In genomic region chr17:85693101-85693500, GRCm38 (mm10) we compare ENCODE assay signal across 19 mouse cellular contexts. TPM values are rescaled to one million over a fixed set of nuclear protein-coding genes. Genes with fewer than 3 reads are reported as not detected.
DNase-seq lines count a peak whose midpoint lies in the region; ATAC-seq and TF ChIP-seq lines count a peak whose summit lies in the region.
"Had no signal": no experiment of that assay in that cellular context is flagged by ENCODE, and none has a peak within 500 bp of the region (broad histone marks: within the 10 kb centered on the region; RNA-seq: fewer than 3 reads in every experiment).

No protein-coding gene starts in this region.

- no peak for DNase-seq in hindbrain, embryonic 14.5 days (ENCODE audit: low spot score)
- peak; percentile 13 for DNase-seq in midbrain, embryonic 14.5 days
- no peak for DNase-seq in midbrain, postnatal 0 days (ENCODE audit: low spot score)
- DNase-seq in urinary bladder, postnatal 36 days (ENCODE audit: low spot score in 2 of 2) = no peak
- no peak for DNase-seq in cerebellum, postnatal 14 days
- DNase-seq: gastrocnemius, postnatal 36 days; heart, postnatal 36 days; kidney, postnatal 36 days; left cerebral cortex, postnatal 4 days; lung, adult 18-20 months; thymus, postnatal 36 days had no signal

- 0 out of 2 replicates have a peak, but pooled peaks cover 3% of the 10 kb centered on the region for H3K9me3 ChIP-seq in hindbrain, embryonic 12.5 days (replicated peaks)
- H3K9me3 ChIP-seq in hindbrain, embryonic 14.5 days (ENCODE audit: control insufficient read depth, low read length) = 0 out of 2 replicates have a peak, but pooled peaks cover 3% of the 10 kb centered on the region
- H3K9me3 ChIP-seq in midbrain, embryonic 14.5 days (ENCODE audit: control insufficient read depth, low read length) = no peaks in the 10 kb centered on the region
- H3K9me3 ChIP-seq in midbrain, postnatal 0 days (ENCODE audit: low read length) = no peaks in the 10 kb centered on the region
- H3K9me3 ChIP-seq in limb, embryonic 12.5 days = peaks cover 5% of the 10 kb centered on the region; the same call in 1 of the 2 replicates
- H3K9me3 ChIP-seq: neural tube, embryonic 12.5 days had no signal

- peak overlapping the region; percentile 21 for H3K4me3 ChIP-seq in hindbrain, embryonic 12.5 days
- H3K4me3 ChIP-seq in hindbrain, embryonic 14.5 days (replicated peaks; ENCODE audit: low read length) = no peak overlapping the region
- H3K4me3 ChIP-seq in midbrain, embryonic 14.5 days (replicated peaks; ENCODE audit: low read depth, low read length) = no peak overlapping the region
- no peak overlapping the region for H3K4me3 ChIP-seq in midbrain, postnatal 0 days (ENCODE audit: low read depth, low read length)
- H3K4me3 ChIP-seq in limb, embryonic 12.5 days (replicated peaks) = peak overlapping the region; percentile 26; the same call in 1 of the 2 replicates
- H3K4me3 ChIP-seq: erythroblast, embryonic 14.5 days; heart, embryonic 12.5 days; neural tube, embryonic 12.5 days had no signal

- no peak for TF ChIP-seq CTCF in midbrain, postnatal 0 days (IDR thresholded peaks at IDR 0.05)

- H3K4me1 ChIP-seq in hindbrain, embryonic 12.5 days = peaks cover 15% of the 10 kb centered on the region
- 0 out of 2 replicates have a peak, but pooled peaks cover under 1% of the 10 kb centered on the region for H3K4me1 ChIP-seq in hindbrain, embryonic 14.5 days (replicated peaks; ENCODE audit: control insufficient read depth, insufficient read depth, low read length)
- peaks cover 5% of the 10 kb centered on the region; the same call in 1 of the 2 replicates for H3K4me1 ChIP-seq in midbrain, embryonic 14.5 days (ENCODE audit: control insufficient read depth, insufficient read depth, low read length)
- no peaks in the 10 kb centered on the region for H3K4me1 ChIP-seq in midbrain, postnatal 0 days (ENCODE audit: insufficient read depth, low read length)
- peaks cover 44% of the 10 kb centered on the region for H3K4me1 ChIP-seq in limb, embryonic 12.5 days (replicated peaks)

- WGBS in hindbrain, embryonic 12.5 days = 4% methylated on average over 9 of the region's 9 CpGs
- WGBS in hindbrain, embryonic 14.5 days = 7% methylated on average over 9 of the region's 9 CpGs
- 8% methylated on average over 9 of the region's 9 CpGs for WGBS in midbrain, embryonic 14.5 days
- WGBS in midbrain, postnatal 0 days = 6% methylated on average over 9 of the region's 9 CpGs
- 2% methylated on average over 9 of the region's 9 CpGs for WGBS in limb, embryonic 12.5 days

- ATAC-seq in hindbrain, embryonic 12.5 days (ENCODE audit: low FRiP score) = no peak
- no peak for ATAC-seq in hindbrain, embryonic 14.5 days (ENCODE audit: low FRiP score)
- no peak for ATAC-seq in midbrain, embryonic 14.5 days (ENCODE audit: low FRiP score, low TSS enrichment)
- no peak for ATAC-seq in midbrain, postnatal 0 days (ENCODE audit: low FRiP score)
- no peak for ATAC-seq in limb, embryonic 12.5 days (ENCODE audit: insufficient number of reproducible peaks, insufficient read depth, low FRiP score, low TSS enrichment, low read depth)

- no peak overlapping the region for H3K9ac ChIP-seq in hindbrain, embryonic 12.5 days
- no peak overlapping the region for H3K9ac ChIP-seq in hindbrain, embryonic 14.5 days
- no peak overlapping the region for H3K9ac ChIP-seq in midbrain, embryonic 14.5 days (replicated peaks; ENCODE audit: low read length)
- H3K9ac ChIP-seq in midbrain, postnatal 0 days (replicated peaks; ENCODE audit: low read length, poor library complexity, severe bottlenecking) = no peak overlapping the region
- H3K9ac ChIP-seq in limb, embryonic 12.5 days (replicated peaks) = no peak overlapping the region
- H3K9ac ChIP-seq: heart, embryonic 12.5 days; neural tube, embryonic 12.5 days had no signal

- H3K4me2 ChIP-seq in hindbrain, embryonic 12.5 days (replicated peaks) = peak overlapping the region; percentile 30; the same call in 1 of the 2 replicates
- H3K4me2 ChIP-seq in hindbrain, embryonic 14.5 days (replicated peaks) = no peak overlapping the region
- no peak overlapping the region for H3K4me2 ChIP-seq in midbrain, embryonic 14.5 days (ENCODE audit: low read length)
- H3K4me2 ChIP-seq in midbrain, postnatal 0 days (ENCODE audit: low read depth, low read length, poor library complexity, severe bottlenecking) = no peak overlapping the region
- peak overlapping the region; percentile 49 for H3K4me2 ChIP-seq in limb, embryonic 12.5 days
- H3K4me2 ChIP-seq: heart, embryonic 12.5 days; neural tube, embryonic 12.5 days had no signal

- peaks cover 94% of the 10 kb centered on the region for H3K27me3 ChIP-seq in hindbrain, embryonic 12.5 days
- H3K27me3 ChIP-seq in hindbrain, embryonic 14.5 days (ENCODE audit: control insufficient read depth, insufficient read depth, low read length) = peaks cover 96% of the 10 kb centered on the region
- peaks cover 93% of the 10 kb centered on the region for H3K27me3 ChIP-seq in midbrain, embryonic 14.5 days (ENCODE audit: control insufficient read depth, insufficient read depth, low read length)
- H3K27me3 ChIP-seq in midbrain, postnatal 0 days (ENCODE audit: insufficient read depth, low read length) = peaks cover 74% of the 10 kb centered on the region
- H3K27me3 ChIP-seq in limb, embryonic 12.5 days = peaks cover 86% of the 10 kb centered on the region

- no peaks in the 10 kb centered on the region for H3K36me3 ChIP-seq in hindbrain, embryonic 12.5 days
- no peaks in the 10 kb centered on the region for H3K36me3 ChIP-seq in hindbrain, embryonic 14.5 days (replicated peaks; ENCODE audit: control insufficient read depth, insufficient read depth)
- no peaks in the 10 kb centered on the region for H3K36me3 ChIP-seq in midbrain, embryonic 14.5 days (ENCODE audit: control insufficient read depth, insufficient read depth, low read length)
- H3K36me3 ChIP-seq in midbrain, postnatal 0 days (ENCODE audit: insufficient read depth, low read length) = no peaks in the 10 kb centered on the region
- H3K36me3 ChIP-seq in limb, embryonic 12.5 days = no peaks in the 10 kb centered on the region
- H3K36me3 ChIP-seq: heart, embryonic 12.5 days; neural tube, embryonic 12.5 days had no signal

- no peak overlapping the region for H3K27ac ChIP-seq in hindbrain, embryonic 12.5 days
- H3K27ac ChIP-seq in hindbrain, embryonic 14.5 days = no peak overlapping the region
- no peak overlapping the region for H3K27ac ChIP-seq in midbrain, embryonic 14.5 days (replicated peaks; ENCODE audit: low read depth, low read length)
- no peak overlapping the region for H3K27ac ChIP-seq in midbrain, postnatal 0 days (ENCODE audit: low read depth, low read length)
- H3K27ac ChIP-seq in limb, embryonic 12.5 days = no peak overlapping the region
- H3K27ac ChIP-seq: macrophage; neural tube, embryonic 12.5 days had no signal

RNA-seq across cellular contexts. Expression of gene Six2, which starts 5.0 kb away (rescaled TPM):
- polyA plus RNA-seq in hindbrain, embryonic 12.5 days (2016; fragmentation: Nextera tagmentation; extraction: Ambion mirVana) = 12.5 and 15.3 TPM in 2 replicates
- 0.55 and 0.64 TPM in 2 replicates for polyA plus RNA-seq in hindbrain, embryonic 14.5 days (2014; fragmentation: Nextera tagmentation; extraction: Ambion mirVana)
- polyA plus RNA-seq in midbrain, embryonic 14.5 days (2014; fragmentation: Nextera tagmentation; extraction: Ambion mirVana) = 0.42 and 0.57 TPM in 2 replicates
- 0.24 and 1.3 TPM in 2 replicates for total RNA-seq in midbrain, postnatal 0 days (2014; rRNA removed)
- 0.17 and 0.39 TPM in 2 replicates for polyA plus RNA-seq in midbrain, postnatal 0 days (2015; fragmentation: Nextera tagmentation; extraction: Ambion mirVana)
- 11.0 and 12.3 TPM in 2 replicates for polyA plus RNA-seq in limb, embryonic 12.5 days (2016; fragmentation: Nextera tagmentation; extraction: Ambion mirVana)
- polyA plus RNA-seq: C2C12; erythroblast, embryonic 14.5 days; macrophage; small intestine, adult 2 months had no signal

Comparison
In these comparisons a context has a peak if more than half of its experiments do, and no peak if none do; other contexts are left out.
1. H3K4me2 ChIP-seq: peak in hindbrain, embryonic 12.5 days (single experiment) and limb, embryonic 12.5 days (single experiment); none in hindbrain, embryonic 14.5 days (single experiment), midbrain, embryonic 14.5 days (single experiment) and midbrain, postnatal 0 days (single experiment).
2. H3K4me3 ChIP-seq: peak in hindbrain, embryonic 12.5 days (single experiment) and limb, embryonic 12.5 days (single experiment); none in hindbrain, embryonic 14.5 days (single experiment), midbrain, embryonic 14.5 days (single experiment) and midbrain, postnatal 0 days (single experiment).